Mouse (Mus musculus) liver, embryonic 14.5 days (tissue): Measurements from ENCODE around the gene Rell1.

ENCODE experiments used
- CTCF ChIP-seq: IDR thresholded peaks from 2 replicates; pipeline ENCODE4 v1.5.1; 2016; ENCODE audit warnings: antibody characterized with exemption, low read depth, control low read depth
- EP300 ChIP-seq: IDR thresholded peaks from 2 replicates; pipeline ENCODE4 v1.6.1; 2016; ENCODE audit warnings: antibody characterized with exemption, low read depth

- TF ChIP-seq CTCF (no peak), EP300 (no peak)
Observed at GRCm38 (mm10) chr5:63916457-63917139, 52.1 kb downstream of the Rell1 start.
